Mouse (Mus musculus) embryonic fibroblast, embryonic 13.5 days (primary cell): ENCODE measurements around the gene Baz2b. TPM values are rescaled to one million over a fixed set of nuclear protein-coding genes. Genes with fewer than 3 reads are reported as not detected.

Source experiments
- H3K27ac ChIP-seq: 2 replicates; pipeline ENCODE4 v1.5.1; 2012; ENCODE audit warnings: low read length, control low read depth, inconsistent platforms; ENCODE audit not compliant: insufficient read depth
- H3K4me1 ChIP-seq: 2 replicates; pipeline ENCODE4 v1.6.1; 2011; ENCODE audit warnings: low read length; ENCODE audit not compliant: control insufficient read depth, insufficient read depth
- H3K4me3 ChIP-seq: 2 replicates; pipeline ENCODE4 v1.5.1; 2011; ENCODE audit warnings: mild to moderate bottlenecking, control low read depth, low read length; ENCODE audit not compliant: insufficient read depth
- CTCF ChIP-seq: IDR thresholded peaks from 2 replicates; pipeline ENCODE4 v1.5.1; 2011; ENCODE audit warnings: mild to moderate bottlenecking, control low read depth, low read length, moderate library complexity, borderline replicate concordance; ENCODE audit not compliant: insufficient read depth
- POLR2A ChIP-seq: IDR thresholded peaks from 2 replicates; pipeline ENCODE4 v1.6.1; 2011; ENCODE audit warnings: low read depth, mild to moderate bottlenecking, control low read depth, low read length, moderate library complexity
- polyA plus RNA-seq: library from polyadenylated mRNA; stranded (reverse); fragments of >200 nt; gene quantifications from 2 replicates; pipeline ENCODE4 v1.2.4, GENCODE M21; 2011; ENCODE audit warnings: low read depth; ENCODE audit not compliant: missing spikeins, insufficient read length

Gene Baz2b
- polyA plus RNA-seq, 1 experiment: 31.9 TPM

DNA sequence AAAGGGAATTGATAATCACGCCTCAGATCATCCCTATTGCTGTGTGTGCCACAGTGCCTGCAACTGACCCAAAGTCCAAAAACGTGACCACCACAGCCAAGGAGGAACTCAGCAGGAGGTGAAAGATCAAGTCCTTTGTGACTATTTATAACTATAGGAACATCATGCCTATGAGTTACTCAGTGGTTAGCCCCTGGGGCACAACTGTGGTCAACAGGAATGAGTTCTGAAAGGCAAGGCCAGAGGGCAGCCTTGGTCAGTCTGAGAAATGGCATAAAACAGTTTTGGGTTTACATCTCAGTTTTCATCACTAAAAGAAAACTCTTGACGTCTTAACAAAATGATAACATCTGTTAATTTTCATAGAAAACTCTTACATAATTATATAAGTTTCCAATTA, 254.8 kb downstream of the Baz2b start:
- no peak for TF ChIP-seq CTCF
- TF ChIP-seq POLR2A: no peak
- no peak overlapping the region for H3K4me3 ChIP-seq
- no peak overlapping the region for H3K27ac ChIP-seq
- H3K4me1 ChIP-seq: no peaks in the 10 kb centered on the region

DNA sequence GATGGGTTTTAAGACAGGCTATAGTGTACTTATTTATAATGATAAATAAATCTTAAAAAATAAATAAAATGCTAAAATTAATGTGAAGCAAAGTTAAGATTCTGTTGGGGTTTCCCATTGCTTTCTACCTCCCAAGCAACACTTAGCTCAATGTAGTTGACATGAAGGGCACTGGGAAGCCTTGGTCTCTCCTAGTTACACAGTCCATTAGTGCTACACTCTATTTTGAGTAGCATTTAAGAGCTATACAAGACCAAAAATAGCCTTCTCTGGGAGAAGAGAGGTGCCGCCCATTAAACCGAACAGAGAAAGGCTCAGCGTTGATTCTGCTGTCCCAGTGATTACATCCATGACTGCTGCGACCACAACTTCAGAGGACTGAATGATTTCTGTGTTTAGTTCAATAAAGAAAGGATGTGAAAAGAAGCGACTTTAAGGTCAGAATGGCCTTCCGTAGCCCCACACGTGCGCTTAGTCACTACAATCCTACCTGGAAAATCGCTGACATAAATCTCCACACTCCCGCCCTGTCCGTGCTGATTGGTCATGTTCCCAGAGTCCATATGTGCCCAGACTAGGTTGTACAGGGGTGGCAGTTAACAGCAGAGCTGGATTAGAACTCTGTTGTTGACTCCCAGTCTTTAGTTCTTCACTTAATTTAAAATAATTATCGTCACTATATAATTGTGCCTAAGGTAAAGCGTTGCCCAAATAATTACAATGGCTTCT, 257.2 kb downstream of the Baz2b start:
- TF ChIP-seq POLR2A (no peak), CTCF (no peak)
- Histone ChIP-seq H3K27ac (no peak overlapping the region), H3K4me1 (no peaks in the 10 kb centered on the region), H3K4me3 (no peak overlapping the region)

DNA sequence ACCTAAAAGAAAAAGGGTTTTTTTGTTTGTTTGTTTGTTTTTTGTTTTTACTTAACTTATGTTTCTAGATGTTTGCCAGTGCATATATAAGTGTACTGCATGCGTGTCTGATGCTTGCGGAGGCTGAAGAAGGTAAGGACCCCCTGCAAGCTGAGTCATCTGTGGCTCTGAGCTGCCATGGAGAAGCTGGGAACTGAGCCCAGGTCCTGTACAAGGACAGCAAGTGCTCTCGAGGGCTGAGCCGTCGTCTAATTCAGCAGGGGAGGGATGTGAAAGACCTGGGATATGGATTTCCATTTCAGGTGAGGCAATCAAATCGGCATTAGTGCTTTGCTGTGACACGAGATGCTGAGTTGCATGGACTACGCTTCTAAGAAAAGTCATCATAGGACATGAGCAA, 257.9 kb downstream of the Baz2b start:
- Histone ChIP-seq H3K27ac (no peak overlapping the region), H3K4me1 (no peaks in the 10 kb centered on the region), H3K4me3 (no peak overlapping the region)
- TF ChIP-seq CTCF: no peak
- no peak for TF ChIP-seq POLR2A

- TF ChIP-seq POLR2A (no peak), CTCF (no peak)
- no peaks in the 10 kb centered on the region for H3K4me1 ChIP-seq
- no peak overlapping the region for H3K4me3 ChIP-seq
- no peak overlapping the region for H3K27ac ChIP-seq
Measured at GRCm38 (mm10) chr2:59951127-59951526, 258.5 kb downstream of the Baz2b start.

DNA sequence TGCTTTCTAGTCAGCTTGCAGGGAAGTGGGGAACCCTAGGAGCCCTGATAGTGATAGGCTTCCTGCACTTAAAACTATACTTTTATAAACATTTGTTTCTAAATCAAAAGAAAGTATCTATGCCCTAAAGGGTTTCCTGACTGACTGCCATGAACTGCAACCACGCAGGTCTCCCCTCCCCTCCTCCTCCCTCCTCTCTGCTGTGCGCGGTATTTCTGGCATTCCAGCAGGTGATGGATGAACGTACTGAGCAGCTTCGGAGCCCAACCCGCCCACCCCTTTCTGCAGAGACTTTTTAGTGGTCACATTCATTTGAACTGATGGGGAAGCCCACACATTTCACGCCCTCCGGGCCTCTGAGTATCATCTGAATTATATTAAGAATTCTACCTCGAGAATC, 273.3 kb downstream of the Baz2b start:
- H3K4me3 ChIP-seq: no peak overlapping the region

GRCm38 (mm10) chr2:59933129-59933528, 276.5 kb downstream of the Baz2b start:
- Histone ChIP-seq H3K4me3 (no peak overlapping the region), H3K4me1 (no peaks in the 10 kb centered on the region; the same call in 1 of the 2 replicates), H3K27ac (no peak overlapping the region)
- TF ChIP-seq POLR2A: no peak
- TF ChIP-seq CTCF: no peak

More for the DNA sequence above, 273.3 kb downstream of the Baz2b start:
- Histone ChIP-seq H3K4me1 (no peaks in the 10 kb centered on the region; the same call in 1 of the 2 replicates), H3K27ac (no peak overlapping the region)
- TF ChIP-seq POLR2A (no peak), CTCF (no peak)

DNA sequence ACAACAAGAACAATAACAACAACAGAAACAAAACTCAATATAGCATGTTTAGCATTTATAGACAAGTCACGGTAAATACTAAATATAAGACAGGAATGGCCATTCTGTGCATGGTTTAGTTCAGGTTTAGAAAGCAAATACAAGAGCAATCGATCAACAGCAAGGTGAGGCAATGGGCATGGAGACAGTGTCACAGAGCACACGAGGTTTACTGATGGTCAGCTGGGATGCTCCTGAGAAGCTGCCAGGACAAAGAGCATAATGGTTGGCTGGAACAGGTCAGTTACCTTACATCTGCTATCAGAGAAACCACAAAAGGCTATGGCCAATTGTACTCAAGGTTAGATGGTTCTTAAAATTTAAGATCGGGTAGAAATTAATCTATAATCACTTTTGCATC, 277.4 kb downstream of the Baz2b start:
- Histone ChIP-seq H3K4me1 (no peaks in the 10 kb centered on the region; the same call in 1 of the 2 replicates), H3K27ac (no peak overlapping the region), H3K4me3 (no peak overlapping the region)
- TF ChIP-seq CTCF: no peak
- no peak for TF ChIP-seq POLR2A

GRCm38 (mm10) chr2:59913610-59914009, 296.0 kb downstream of the Baz2b start:
- no peak overlapping the region for H3K27ac ChIP-seq
- TF ChIP-seq POLR2A: no peak
- TF ChIP-seq CTCF: no peak
- H3K4me3 ChIP-seq: no peak overlapping the region
- H3K4me1 ChIP-seq: peaks cover 8% of the 10 kb centered on the region

GRCm38 (mm10) chr2:59908048-59908447, 301.6 kb downstream of the Baz2b start:
- Histone ChIP-seq H3K4me1 (peaks cover 8% of the 10 kb centered on the region), H3K4me3 (no peak overlapping the region), H3K27ac (no peak overlapping the region)
- TF ChIP-seq POLR2A: no peak
- no peak for TF ChIP-seq CTCF

DNA sequence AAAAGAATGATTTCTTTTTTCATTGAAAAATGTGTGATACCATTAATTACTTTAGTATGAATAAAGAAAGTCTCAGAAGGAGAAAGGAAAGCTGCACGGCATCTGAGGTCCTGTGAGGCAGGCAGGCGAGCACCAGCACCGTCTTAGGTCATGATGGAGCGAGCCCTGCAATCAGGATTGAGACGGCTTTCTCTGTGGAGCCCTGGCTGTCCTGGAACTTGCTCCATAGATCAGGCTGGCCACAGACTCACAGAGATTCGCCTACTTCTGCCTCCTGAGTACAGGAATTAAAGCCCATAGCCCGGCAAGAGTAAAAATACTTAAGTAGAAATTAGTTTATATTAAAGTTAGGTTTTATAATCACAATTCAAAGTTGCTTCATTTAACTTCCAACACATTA, 305.6 kb downstream of the Baz2b start:
- no peak overlapping the region for H3K27ac ChIP-seq
- TF ChIP-seq POLR2A (no peak), CTCF (no peak)
- peaks cover 2% of the 10 kb centered on the region; the same call in 1 of the 2 replicates for H3K4me1 ChIP-seq
- no peak overlapping the region for H3K4me3 ChIP-seq
